Mouse (Mus musculus) frontal cortex, adult 2 months (tissue): ENCODE measurements around the gene Ankrd44. TPM values are rescaled to one million over a fixed set of nuclear protein-coding genes. Genes with fewer than 3 reads are reported as not detected.

Experiments used
- polyA plus RNA-seq: library from polyadenylated mRNA; depleted of rRNA; stranded (reverse); fragments of >200 nt; gene quantifications from 2 replicates; pipeline ENCODE4 v1.2.3, GENCODE M21; 2012; rRNA removed

Ankrd44 gene
- polyA plus RNA-seq, 1 experiment: 18.9 TPM

Other genes starting within 250 kb of the Ankrd44 start
- 188 and 205 TPM in 2 replicates for gene Sf3b1, start 101.1 kb upstream of the Ankrd44 start, polyA plus RNA-seq
- gene Coq10b, start 126.4 kb upstream of the Ankrd44 start, polyA plus RNA-seq: 27.8 and 31.9 TPM in 2 replicates
- gene Hspe1, start 161.7 kb upstream of the Ankrd44 start, polyA plus RNA-seq: 180 and 187 TPM in 2 replicates
- gene Hspd1, start 161.9 kb upstream of the Ankrd44 start, polyA plus RNA-seq: 105 and 116 TPM in 2 replicates
- gene Mob4, start 204.8 kb upstream of the Ankrd44 start, polyA plus RNA-seq: 45.5 and 47.1 TPM in 2 replicates